Mouse (Mus musculus) kidney, postnatal 10 days (tissue): ENCODE measurements around the gene Synj2bp.
"Not testable (repeated sequence)": the region's sequence is repeated elsewhere in the genome, so short reads cannot be mapped to it uniquely, and the experiment has no call there.

Experiments used
- DNase-seq: peaks from one replicate; pipeline ENCODE4 v3.0.0; 2021; ENCODE audit warnings: mixed read lengths

The Synj2bp gene

DNA sequence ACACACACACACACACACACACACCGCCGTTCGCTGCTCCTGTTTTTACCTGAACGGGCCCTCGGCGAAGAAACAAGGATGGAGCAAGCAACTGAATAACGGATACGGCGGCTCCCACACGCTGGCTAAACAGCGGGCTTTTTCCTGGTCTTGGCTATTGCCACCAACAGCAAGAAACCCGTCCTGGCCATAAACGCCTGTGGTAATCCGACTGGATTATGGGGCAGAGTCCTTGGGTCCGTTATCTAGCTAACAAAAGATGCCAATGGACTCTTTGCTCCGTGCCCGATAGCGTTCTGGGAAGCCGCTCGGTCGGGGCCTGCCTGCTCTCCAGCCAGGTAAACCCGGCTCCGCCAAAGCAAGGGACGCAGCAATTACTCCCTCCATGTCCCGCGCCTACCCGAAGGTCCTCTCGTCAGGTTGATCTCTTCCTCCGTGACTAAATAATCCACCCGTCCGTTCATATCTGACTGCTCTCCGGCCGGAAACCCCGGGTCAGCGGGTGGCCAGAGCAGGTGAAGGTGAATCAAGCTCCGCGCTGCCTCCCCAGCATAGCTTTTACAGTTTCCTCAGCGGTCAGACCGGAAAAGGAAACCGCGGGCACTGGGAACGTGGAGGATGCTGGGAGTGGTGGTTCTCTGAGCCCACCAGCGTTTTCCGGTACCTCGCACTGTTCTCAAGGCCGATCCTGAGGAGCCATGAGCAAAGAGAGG is at the start of gene Synj2bp, which contains the start of gene Gm20498:
Gene Synj2bp (minus strand): TSS at position 596 of the 713 bp plus-strand sequence.
Gene Gm20498 (minus strand): TSS at position 590 of the 713 bp plus-strand sequence.
- DNase-seq, result peak; percentile 90

DNA sequence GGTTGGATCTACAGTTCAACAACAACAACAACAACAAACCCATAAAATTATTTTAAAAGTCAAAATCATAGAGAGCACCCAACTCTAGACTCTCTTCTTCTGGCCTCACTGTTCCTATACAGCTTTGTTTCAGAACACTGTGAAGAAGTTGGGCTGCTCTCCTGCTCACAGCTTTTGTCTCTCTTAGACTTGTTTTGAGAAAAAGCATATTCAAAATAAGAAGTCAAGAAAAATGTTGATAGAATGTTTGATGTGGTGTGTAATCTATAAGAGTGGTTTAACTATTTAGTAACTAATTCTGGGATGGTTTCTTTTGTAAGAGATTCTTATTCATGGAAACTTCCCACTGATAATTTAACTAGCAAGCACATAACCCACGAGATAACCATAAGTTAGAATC is 35.7 kb upstream of the Synj2bp start, which contains the start of gene Adam21:
Gene Adam21 (minus strand): TSS at position 101 of the 400 bp plus-strand sequence.
- no peak for DNase-seq

DNA sequence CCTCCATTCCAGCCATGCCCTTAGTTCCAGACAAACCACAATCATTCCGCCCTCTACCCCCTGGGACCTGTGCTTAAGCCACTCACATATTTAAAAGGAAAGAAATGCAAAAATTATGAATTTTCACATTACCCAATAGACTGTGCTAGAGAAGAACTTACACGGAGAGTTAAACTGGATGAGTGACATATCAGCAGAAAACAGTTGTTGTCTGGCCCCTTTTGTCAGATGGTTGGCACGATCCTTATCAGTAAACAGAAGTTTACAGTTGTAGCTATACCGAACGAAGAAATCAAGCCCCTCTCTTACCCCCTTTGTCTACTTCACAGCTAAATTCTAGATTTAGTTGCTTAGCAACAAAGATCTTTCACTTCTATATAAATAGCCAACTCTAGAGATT is 35.2 kb upstream of the Synj2bp start:
- DNase-seq, result no peak

DNA sequence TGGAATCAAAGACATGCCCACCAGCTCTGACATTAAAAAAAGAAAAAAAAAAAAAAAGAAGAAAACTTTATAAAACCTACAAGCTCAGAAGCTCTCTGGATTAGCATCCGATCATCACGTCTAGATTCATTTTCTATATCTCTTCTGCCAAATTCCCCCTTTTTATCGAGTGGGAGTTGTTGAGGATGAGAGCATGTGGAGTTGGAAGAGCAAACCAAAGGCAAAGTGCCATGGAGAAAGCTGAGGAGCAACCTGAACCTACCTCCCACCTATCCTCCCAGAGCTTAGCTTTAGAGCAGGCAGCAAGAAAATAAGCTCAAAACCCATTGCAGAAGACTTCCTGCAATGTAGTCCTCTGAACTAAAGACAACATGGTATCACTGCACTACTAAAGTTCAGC is 31.5 kb upstream of the Synj2bp start:
- no peak for DNase-seq

DNA sequence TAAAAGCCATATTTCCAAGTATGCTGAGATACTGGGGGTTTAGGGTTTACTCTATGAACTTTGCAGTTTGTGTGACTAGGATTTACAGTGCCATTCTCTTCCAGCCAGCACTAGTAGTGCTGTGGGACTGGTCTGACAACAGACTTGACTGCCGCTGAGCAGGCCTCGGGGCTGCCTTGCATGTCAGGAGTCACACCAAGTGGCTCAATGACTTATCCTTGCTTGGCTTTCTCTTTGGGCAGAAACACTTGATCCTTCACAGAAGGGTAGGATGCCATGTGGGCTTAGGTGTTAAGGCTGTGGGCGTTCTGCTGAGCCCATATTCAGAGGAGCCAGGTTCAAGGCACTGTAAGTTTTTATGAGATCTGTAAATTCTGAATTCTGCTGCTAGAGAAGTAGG is 16.6 kb upstream of the Synj2bp start:
- DNase-seq, result no peak

DNA sequence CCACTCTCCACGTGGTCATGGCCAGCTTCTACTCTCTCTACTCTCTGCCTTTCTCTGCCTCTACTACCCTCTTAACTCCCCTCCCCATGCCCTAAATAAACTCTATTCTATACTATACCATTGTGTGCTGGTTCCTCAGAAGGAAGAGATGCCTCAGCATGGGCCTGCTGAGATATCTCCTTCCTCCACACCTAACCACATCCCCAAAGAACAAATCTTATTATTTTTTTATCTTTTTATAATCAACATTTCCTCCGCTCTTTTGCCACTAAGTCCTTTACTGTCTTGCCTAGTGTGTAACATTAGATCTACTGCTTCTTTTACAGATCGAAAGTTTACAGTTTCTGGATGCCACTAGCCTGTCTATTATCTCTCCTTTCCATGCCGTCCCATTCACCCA is 14.5 kb upstream of the Synj2bp start:
- DNase-seq, result no peak

DNA sequence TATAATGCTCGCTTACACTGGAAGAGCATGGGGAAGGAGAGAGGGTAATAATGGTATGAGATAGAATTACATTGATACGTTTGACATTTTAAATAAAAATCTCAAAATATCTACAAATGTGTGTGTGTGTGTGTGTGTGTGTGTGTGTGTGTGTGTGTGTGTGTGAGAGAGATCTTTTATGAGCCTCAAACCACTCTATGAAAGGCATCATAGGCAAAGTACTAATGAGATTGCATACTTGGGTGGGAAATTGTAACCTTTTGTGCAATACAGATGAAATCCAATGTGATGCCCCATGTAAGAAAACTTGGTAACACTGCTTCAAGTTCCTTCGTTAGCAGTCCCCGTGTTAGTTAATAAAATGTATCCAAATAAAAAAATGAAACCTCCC is 313 bp upstream of the Synj2bp start:
- no peak for DNase-seq

DNA sequence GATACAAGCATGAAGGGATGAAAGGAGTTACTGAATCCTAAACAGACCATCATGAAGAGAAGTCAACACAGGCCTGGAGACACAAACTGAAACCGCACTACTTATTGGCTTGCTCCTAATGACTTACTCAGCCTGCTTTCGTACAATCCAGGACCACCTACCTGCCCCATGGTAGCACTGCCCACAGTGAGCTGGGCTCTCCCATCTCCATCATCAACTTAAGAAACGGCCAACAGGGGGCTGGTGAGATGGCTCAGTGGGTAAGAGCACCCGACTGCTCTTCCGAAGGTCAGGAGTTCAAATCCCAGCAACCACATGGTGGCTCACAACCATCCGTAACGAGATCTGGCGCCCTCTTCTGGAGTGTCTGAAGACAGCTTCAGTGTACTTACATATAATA is 2.1 kb downstream of the Synj2bp start:
- not testable (repeated sequence) for DNase-seq

DNA sequence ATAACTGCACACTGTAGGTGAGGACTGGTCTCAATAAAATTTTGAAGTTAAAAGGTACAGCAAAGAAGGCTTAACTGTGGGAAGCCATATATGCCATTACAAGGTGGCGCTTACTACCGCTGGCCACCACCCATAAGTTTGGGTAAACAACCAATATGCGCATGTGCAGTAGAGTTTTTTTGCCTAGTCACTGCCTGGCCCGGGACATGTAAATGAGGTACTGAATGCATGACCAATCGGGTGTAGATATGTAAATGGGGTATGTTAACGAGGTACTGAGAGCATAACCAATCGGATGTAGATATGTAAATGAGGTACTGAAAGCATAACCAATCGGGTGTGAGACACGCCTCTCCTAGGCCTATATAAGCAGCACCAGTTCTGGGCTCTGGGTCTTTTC is 35.8 kb downstream of the Synj2bp start:
- DNase-seq, result not testable (repeated sequence)

DNA sequence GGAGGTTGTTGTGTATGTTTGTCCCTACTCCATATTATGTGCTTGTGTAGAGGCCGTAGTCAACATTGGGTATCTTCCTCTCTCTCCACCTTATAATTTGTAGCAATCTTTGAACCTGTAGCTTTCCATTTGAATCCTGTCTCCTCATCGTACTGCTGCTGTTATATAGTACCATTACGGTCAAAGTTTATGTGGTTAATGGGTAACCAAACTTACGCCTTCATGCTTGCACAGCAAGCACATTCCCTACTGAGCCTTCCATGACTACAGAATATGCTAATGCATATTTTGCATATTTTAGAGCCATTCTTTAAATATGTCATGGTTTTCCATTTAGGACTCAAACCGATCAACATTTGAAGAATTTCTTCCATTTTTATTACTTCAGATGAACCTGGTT is 42.2 kb downstream of the Synj2bp start:
- DNase-seq, result no peak

DNA sequence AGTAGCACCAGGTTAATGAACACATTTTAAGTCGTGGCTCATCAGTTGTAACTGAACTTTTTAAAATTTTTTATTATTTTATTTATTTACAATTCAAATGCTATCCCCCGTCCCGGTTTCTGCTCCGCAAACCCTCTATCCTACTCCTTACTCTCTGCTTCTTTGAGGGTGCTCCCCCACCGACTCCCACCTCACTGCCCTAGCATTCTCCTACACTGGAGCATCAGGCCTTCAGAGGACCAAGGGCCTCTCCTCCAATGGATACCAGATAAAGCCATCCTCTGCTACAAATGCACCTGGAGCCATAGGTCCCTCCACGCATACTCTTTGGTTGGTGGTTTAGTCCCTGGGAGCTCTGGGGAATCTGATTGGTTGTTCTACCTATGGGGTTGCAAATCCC is 47.4 kb downstream of the Synj2bp start:
- peak; percentile 10 for DNase-seq

DNA sequence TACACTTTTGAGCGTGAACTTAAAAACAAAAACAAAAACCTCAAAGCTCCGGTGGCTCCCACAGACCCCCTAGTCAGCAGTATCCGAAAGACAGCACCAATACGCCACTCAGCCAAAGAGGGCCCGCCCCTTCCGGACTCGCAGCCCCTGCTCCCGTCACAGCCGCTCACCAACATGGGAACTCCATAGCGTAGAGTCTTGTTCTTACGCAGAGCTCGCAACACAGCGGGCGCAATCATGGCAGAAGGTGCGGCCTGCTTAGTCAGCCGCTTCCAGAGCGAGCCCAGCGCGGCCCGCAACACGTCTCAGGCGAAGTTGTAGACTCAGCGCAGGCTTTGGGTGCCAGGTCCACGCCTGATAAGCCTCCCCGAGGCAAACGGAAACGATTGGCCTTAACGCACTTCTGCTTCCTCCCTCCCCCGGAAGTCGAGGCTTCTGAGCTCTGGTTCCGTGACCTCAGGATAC is 48.0 kb downstream of the Synj2bp start, which contains the start of gene Cox16:
Gene Cox16 (minus strand): TSS at position 401 of the 465 bp plus-strand sequence.
- DNase-seq, result peak; percentile 92

DNA sequence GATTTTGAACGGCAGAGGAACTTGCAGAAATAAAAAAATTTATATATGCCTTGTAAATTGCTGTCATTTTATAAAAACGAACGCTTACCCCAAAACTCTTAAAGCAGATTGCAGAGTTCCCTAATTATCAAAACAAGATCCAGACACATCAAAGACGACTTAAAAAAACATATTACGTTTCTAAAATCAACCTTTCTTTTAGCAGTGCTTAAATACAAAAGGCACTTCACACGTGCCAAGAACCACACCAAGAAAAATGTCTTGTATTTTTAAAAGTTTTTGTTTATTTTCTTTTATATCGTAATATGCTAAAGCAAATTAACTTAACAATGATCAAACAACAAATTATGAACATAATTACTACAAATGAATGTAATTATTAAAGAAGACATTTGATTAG is 48.5 kb downstream of the Synj2bp start:
- DNase-seq, result no peak

DNA sequence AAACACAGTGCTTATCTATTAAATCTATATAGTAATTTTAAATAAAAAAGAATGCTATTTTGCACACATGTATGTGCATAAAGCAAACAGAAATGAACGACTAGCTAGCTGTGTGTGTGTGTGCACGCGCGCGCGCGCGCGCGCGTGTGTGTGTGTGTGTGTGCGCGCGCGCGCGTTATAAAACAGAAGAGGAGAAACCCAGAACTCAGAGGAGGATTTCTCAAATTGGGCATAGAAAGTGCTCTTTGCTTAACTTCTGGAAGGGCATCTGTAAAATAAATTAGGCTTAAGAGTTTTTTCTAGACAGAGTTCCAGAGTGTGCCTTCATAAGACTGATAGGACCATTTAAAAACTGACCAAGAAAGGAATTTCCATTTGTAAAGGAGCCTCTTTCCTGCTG is 49.1 kb downstream of the Synj2bp start:
- peak; percentile 11 for DNase-seq

DNA sequence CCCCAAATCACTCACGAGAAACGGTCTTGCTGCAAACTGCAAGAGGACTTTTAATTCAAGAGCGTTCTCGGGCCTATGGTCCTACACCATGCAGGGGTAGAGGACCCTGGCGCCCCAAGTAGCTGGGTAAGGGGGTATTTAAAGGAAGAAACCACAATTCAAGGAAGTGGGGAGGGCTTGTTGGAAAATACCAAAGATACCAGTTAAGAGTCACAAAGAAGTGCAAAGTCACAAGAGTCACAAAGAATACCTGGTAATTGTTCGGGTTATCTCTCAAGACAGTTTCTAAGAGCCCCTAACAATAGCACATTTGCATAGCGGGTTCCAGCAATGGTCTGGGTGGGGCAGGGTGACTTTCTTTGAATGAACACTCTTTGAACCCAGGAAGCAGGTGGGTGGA is 73.7 kb downstream of the Synj2bp start:
- DNase-seq, result not testable (repeated sequence)
